Mouse (Mus musculus) NIH3T3 (cell line): ENCODE results near the gene Slc35a3.
"Not testable (repeated sequence)": the region's sequence is repeated elsewhere in the genome, so short reads cannot be mapped to it uniquely, and the experiment has no call there.

Experiments used
- DNase-seq: peaks from one replicate; pipeline ENCODE4 v3.0.0-alpha.2; 2012; ENCODE audit warnings: low read depth

Gene Slc35a3

GRCm38 (mm10) chr3:116698786-116699185, 13.8 kb downstream of the Slc35a3 start:
- no peak for DNase-seq

GRCm38 (mm10) chr3:116695666-116695985, 17.0 kb downstream of the Slc35a3 start:
- no peak for DNase-seq

- DNase-seq, result no peak
Observed at GRCm38 (mm10) chr3:116694955-116695665, 17.5 kb downstream of the Slc35a3 start.

GRCm38 (mm10) chr3:116694312-116694711, 18.3 kb downstream of the Slc35a3 start:
- DNase-seq, result no peak

GRCm38 (mm10) chr3:116681160-116681559, 31.5 kb downstream of the Slc35a3 start, which contains the start of gene Gm43191:
Gene Gm43191 (minus strand): TSS chr3:116681260.
- DNase-seq, result no peak

GRCm38 (mm10) chr3:116664281-116664680, 48.4 kb downstream of the Slc35a3 start:
- DNase-seq, result not testable (repeated sequence)

GRCm38 (mm10) chr3:116662463-116662863, 50.2 kb downstream of the Slc35a3 start, which contains the start of gene Mfsd14a:
Gene Mfsd14a (minus strand): TSS chr3:116662677.
- peak; percentile 98 for DNase-seq

- DNase-seq, result no peak
Observed at GRCm38 (mm10) chr3:116661870-116662414, 50.7 kb downstream of the Slc35a3 start.

- DNase-seq, result no peak
Observed at GRCm38 (mm10) chr3:116661288-116661869, 51.3 kb downstream of the Slc35a3 start.

- no peak for DNase-seq
Observed at GRCm38 (mm10) chr3:116659856-116660430, 52.7 kb downstream of the Slc35a3 start.

GRCm38 (mm10) chr3:116658928-116659565, 53.6 kb downstream of the Slc35a3 start:
- no peak for DNase-seq

GRCm38 (mm10) chr3:116656184-116656965, 56.3 kb downstream of the Slc35a3 start:
- no peak for DNase-seq

- DNase-seq, result not testable (repeated sequence)
Observed at GRCm38 (mm10) chr3:116654051-116654450, 58.6 kb downstream of the Slc35a3 start.

GRCm38 (mm10) chr3:116653278-116653945, 59.2 kb downstream of the Slc35a3 start:
- no peak for DNase-seq

GRCm38 (mm10) chr3:116652033-116652446, 60.6 kb downstream of the Slc35a3 start:
- peak; percentile 44 for DNase-seq

- DNase-seq, result no peak
Observed at GRCm38 (mm10) chr3:116650698-116651097, 61.9 kb downstream of the Slc35a3 start.

GRCm38 (mm10) chr3:116648805-116649204, 63.8 kb downstream of the Slc35a3 start:
- no peak for DNase-seq

GRCm38 (mm10) chr3:116646387-116646786, 66.2 kb downstream of the Slc35a3 start:
- DNase-seq, result no peak

- DNase-seq, result no peak
Observed at GRCm38 (mm10) chr3:116642373-116642772, 70.3 kb downstream of the Slc35a3 start.

GRCm38 (mm10) chr3:116641811-116642371, 70.7 kb downstream of the Slc35a3 start:
- DNase-seq, result no peak

GRCm38 (mm10) chr3:116640024-116640423, 72.6 kb downstream of the Slc35a3 start:
- DNase-seq, result no peak
